Mouse (Mus musculus): ENCODE measurements around the gene Arid1b.

Gene Arid1b

GRCm38 (mm10) chr17:5209076-5209475, 214.9 kb downstream of the Arid1b start:
- no peak for DNase-seq (ENCODE audit: low read depth, low spot score)

- DNase-seq (ENCODE audit: low read depth, low spot score): no peak
Observed at GRCm38 (mm10) chr17:5210101-5210727, 216.1 kb downstream of the Arid1b start.

- no peak for DNase-seq (ENCODE audit: low read depth, low spot score)
Observed at GRCm38 (mm10) chr17:5210891-5211290, 216.8 kb downstream of the Arid1b start.

GRCm38 (mm10) chr17:5212166-5212565, 218.0 kb downstream of the Arid1b start:
- no peak for DNase-seq (ENCODE audit: low read depth, low spot score)

- DNase-seq (ENCODE audit: low read depth, low spot score): no peak
Observed at GRCm38 (mm10) chr17:5213441-5213840, 219.3 kb downstream of the Arid1b start.

- DNase-seq (ENCODE audit: low read depth, low spot score): no peak
Observed at GRCm38 (mm10) chr17:5215352-5215751, 221.2 kb downstream of the Arid1b start.

- no peak for DNase-seq (ENCODE audit: low read depth, low spot score)
Observed at GRCm38 (mm10) chr17:5216965-5217546, 222.9 kb downstream of the Arid1b start.

- DNase-seq (ENCODE audit: low read depth, low spot score): no peak
Observed at GRCm38 (mm10) chr17:5217852-5218845, 224.0 kb downstream of the Arid1b start.

GRCm38 (mm10) chr17:5218955-5219557, 224.9 kb downstream of the Arid1b start:
- DNase-seq (ENCODE audit: low read depth, low spot score): no peak

GRCm38 (mm10) chr17:5221041-5221440, 226.9 kb downstream of the Arid1b start:
- DNase-seq (ENCODE audit: low read depth, low spot score): no peak

- no peak for DNase-seq (ENCODE audit: low read depth, low spot score)
Observed at GRCm38 (mm10) chr17:5221558-5221957, 227.4 kb downstream of the Arid1b start.

- DNase-seq (ENCODE audit: low read depth, low spot score): no peak
Observed at GRCm38 (mm10) chr17:5222827-5223226, 228.7 kb downstream of the Arid1b start.

GRCm38 (mm10) chr17:5224932-5225331, 230.8 kb downstream of the Arid1b start:
- DNase-seq (ENCODE audit: low read depth, low spot score): no peak

GRCm38 (mm10) chr17:5227136-5227535, 233.0 kb downstream of the Arid1b start:
- no peak for DNase-seq (ENCODE audit: low read depth, low spot score)

- DNase-seq (ENCODE audit: low read depth, low spot score): no peak
Observed at GRCm38 (mm10) chr17:5227950-5228615, 234.0 kb downstream of the Arid1b start.

- no peak for DNase-seq (ENCODE audit: low read depth, low spot score)
Observed at GRCm38 (mm10) chr17:5228616-5229250, 234.6 kb downstream of the Arid1b start.

GRCm38 (mm10) chr17:5230063-5230462, 235.9 kb downstream of the Arid1b start:
- DNase-seq (ENCODE audit: low read depth, low spot score): no peak

- no peak for DNase-seq (ENCODE audit: low read depth, low spot score)
Observed at GRCm38 (mm10) chr17:5232180-5232579, 238.0 kb downstream of the Arid1b start.

- no peak for DNase-seq (ENCODE audit: low read depth, low spot score)
Observed at GRCm38 (mm10) chr17:5233991-5234390, 239.9 kb downstream of the Arid1b start.

- no peak for DNase-seq (ENCODE audit: low read depth, low spot score)
Observed at GRCm38 (mm10) chr17:5235057-5235456, 240.9 kb downstream of the Arid1b start.

- DNase-seq (ENCODE audit: low read depth, low spot score): no peak
Observed at GRCm38 (mm10) chr17:5237765-5238164, 243.6 kb downstream of the Arid1b start.
